Mouse (Mus musculus) embryonic facial prominence, embryonic 12.5 days (tissue): ENCODE measurements around the gene Ksr2. TPM values are rescaled to one million over a fixed set of nuclear protein-coding genes. Genes with fewer than 3 reads are reported as not detected.
"Not testable (repeated sequence)": the region's sequence is repeated elsewhere in the genome, so short reads cannot be mapped to it uniquely, and the experiment has no call there.

Source experiments
- ATAC-seq: fragments of 200-750 bp; cut with Nextera tagmentation; 2 replicates; pipeline ENCODE4 v1.8.0; 2017; ENCODE audit not compliant: insufficient number of reproducible peaks, insufficient read depth, low FRiP score, low TSS enrichment
- H3K27ac ChIP-seq: fragments of 300-500 bp; sonication (generic); 2 replicates; pipeline ENCODE4 v1.5.1; 2016; ENCODE audit warnings: mild to moderate bottlenecking
- H3K27me3 ChIP-seq: fragments of 300-500 bp; sonication (generic); 2 replicates; pipeline ENCODE4 v1.6.1; 2016; ENCODE audit warnings: mild to moderate bottlenecking, moderate library complexity
- H3K36me3 ChIP-seq: fragments of 300-500 bp; sonication (generic); 2 replicates; pipeline ENCODE4 v1.6.1; 2016; ENCODE audit warnings: mild to moderate bottlenecking
- H3K4me1 ChIP-seq: fragments of 300-500 bp; sonication (generic); 2 replicates; pipeline ENCODE4 v1.6.1; 2016
- H3K4me2 ChIP-seq: fragments of 300-500 bp; sonication (generic); replicated peaks from 2 replicates; pipeline ENCODE4 v1.6.1; 2016; ENCODE audit warnings: mild to moderate bottlenecking, moderate library complexity
- H3K4me3 ChIP-seq: fragments of 300-500 bp; sonication (generic); 2 replicates; pipeline ENCODE4 v1.5.1; 2016; ENCODE audit warnings: mild to moderate bottlenecking
- H3K9ac ChIP-seq: fragments of 300-500 bp; sonication (generic); 2 replicates; pipeline ENCODE4 v1.6.1; 2016; ENCODE audit warnings: mild to moderate bottlenecking, moderate library complexity
- H3K9me3 ChIP-seq: fragments of 300-500 bp; sonication (generic); 2 replicates; pipeline ENCODE4 v1.6.1; 2016; ENCODE audit warnings: mild to moderate bottlenecking, moderate library complexity
- WGBS: fragments of 180-500 bp; shearing (Covaris S2); methylation state at CpG from one replicate; pipeline ENCODE4 v1.1.7; 2016; 5-methylcytosine and 5-hydroxymethylcytosine counted together
- polyA plus RNA-seq: library from polyadenylated mRNA; unstranded; fragments of >200 nt; fragmentation: Nextera tagmentation; extraction: Ambion mirVana; gene quantifications from 2 replicates; pipeline ENCODE4 v1.2.1, GENCODE M21; 2016

The Ksr2 gene
- 0.41 and 0.68 TPM in 2 replicates for polyA plus RNA-seq

- Histone ChIP-seq H3K27me3 (peaks cover 62% of the 10 kb centered on the region), H3K4me3 (peak within 1 kb of the TSS; percentile 66), H3K4me2 (peak within 1 kb of the TSS; percentile 99), H3K36me3 (no peaks in the 10 kb centered on the region), H3K27ac (peak within 1 kb of the TSS; percentile 60), H3K4me1 (peaks cover 7% of the 10 kb centered on the region), H3K9ac (peak within 1 kb of the TSS; percentile 52), H3K9me3 (no peaks in the 10 kb centered on the region)
- under 1% methylated on average over 88 of the region's 89 CpGs for WGBS
- ATAC-seq: 0 out of 2 replicates have a peak, but pooled peaks have one; percentile 41
Measured at GRCm38 (mm10) chr5:117413507-117414501, at the start of gene Ksr2. Ksr2 (plus strand) TSS chr5:117414000.

- Histone ChIP-seq H3K4me2 (no peak overlapping the region), H3K27ac (no peak overlapping the region), H3K4me3 (no peak overlapping the region), H3K36me3 (peaks cover 36% of the 10 kb centered on the region), H3K4me1 (peaks cover 10% of the 10 kb centered on the region), H3K9ac (no peak overlapping the region), H3K9me3 (no peaks in the 10 kb centered on the region), H3K27me3 (no peaks in the 10 kb centered on the region)
- no peak for ATAC-seq
- 88% methylated on average over 3 of the region's 3 CpGs for WGBS
Measured at GRCm38 (mm10) chr5:117364821-117365220, 49.0 kb upstream of the Ksr2 start.

- Histone ChIP-seq H3K4me3 (no peak overlapping the region), H3K9ac (no peak overlapping the region), H3K27ac (no peak overlapping the region), H3K4me1 (no peaks in the 10 kb centered on the region), H3K27me3 (no peaks in the 10 kb centered on the region), H3K36me3 (peaks cover 46% of the 10 kb centered on the region), H3K9me3 (no peaks in the 10 kb centered on the region), H3K4me2 (no peak overlapping the region)
- no peak for ATAC-seq
- WGBS: 87% methylated on average over 13 of the region's 13 CpGs
Measured at GRCm38 (mm10) chr5:117365904-117366561, 47.8 kb upstream of the Ksr2 start.

GRCm38 (mm10) chr5:117367206-117367605, 46.6 kb upstream of the Ksr2 start:
- Histone ChIP-seq H3K4me1 (no peaks in the 10 kb centered on the region), H3K9ac (no peak overlapping the region), H3K27ac (no peak overlapping the region), H3K4me2 (no peak overlapping the region), H3K4me3 (no peak overlapping the region), H3K27me3 (no peaks in the 10 kb centered on the region), H3K9me3 (no peaks in the 10 kb centered on the region), H3K36me3 (peaks cover 57% of the 10 kb centered on the region)
- WGBS: 33% methylated on average over 8 of the region's 8 CpGs
- no peak for ATAC-seq

GRCm38 (mm10) chr5:117370592-117370991, 43.2 kb upstream of the Ksr2 start:
- Histone ChIP-seq H3K9me3 (no peaks in the 10 kb centered on the region), H3K4me1 (no peaks in the 10 kb centered on the region), H3K9ac (no peak overlapping the region), H3K4me2 (no peak overlapping the region), H3K4me3 (no peak overlapping the region), H3K27ac (no peak overlapping the region), H3K36me3 (peaks cover 63% of the 10 kb centered on the region), H3K27me3 (no peaks in the 10 kb centered on the region)
- 90% methylated on average over 10 of the region's 10 CpGs for WGBS
- ATAC-seq: no peak

- H3K4me1 ChIP-seq: no peaks in the 10 kb centered on the region
- 0 out of 2 replicates have a peak overlapping the region, but pooled peaks have one; percentile 4 for H3K27ac ChIP-seq
- 89% methylated on average over 9 of the region's 9 CpGs for WGBS
- no peak overlapping the region for H3K4me2 ChIP-seq
- H3K9ac ChIP-seq: no peak overlapping the region
- H3K9me3 ChIP-seq: no peaks in the 10 kb centered on the region
- no peaks in the 10 kb centered on the region for H3K27me3 ChIP-seq
- peaks cover 72% of the 10 kb centered on the region for H3K36me3 ChIP-seq
- no peak overlapping the region for H3K4me3 ChIP-seq
- no peak for ATAC-seq
Measured at GRCm38 (mm10) chr5:117373418-117373817, 40.4 kb upstream of the Ksr2 start.

GRCm38 (mm10) chr5:117374372-117375049, 39.3 kb upstream of the Ksr2 start:
- WGBS: 89% methylated on average over 7 of the region's 7 CpGs
- no peak overlapping the region for H3K27ac ChIP-seq
- H3K4me3 ChIP-seq: no peak overlapping the region
- peaks cover 75% of the 10 kb centered on the region for H3K36me3 ChIP-seq
- ATAC-seq: no peak
- H3K9ac ChIP-seq: no peak overlapping the region
- H3K27me3 ChIP-seq: no peaks in the 10 kb centered on the region
- H3K4me1 ChIP-seq: no peaks in the 10 kb centered on the region
- H3K4me2 ChIP-seq: no peak overlapping the region
- H3K9me3 ChIP-seq: no peaks in the 10 kb centered on the region

- ATAC-seq: no peak
- no peak overlapping the region for H3K4me3 ChIP-seq
- no peaks in the 10 kb centered on the region for H3K9me3 ChIP-seq
- H3K36me3 ChIP-seq: peaks cover 78% of the 10 kb centered on the region
- H3K4me1 ChIP-seq: no peaks in the 10 kb centered on the region
- no peaks in the 10 kb centered on the region for H3K27me3 ChIP-seq
- WGBS: 75% methylated on average over 11 of the region's 11 CpGs
- no peak overlapping the region for H3K9ac ChIP-seq
- no peak overlapping the region for H3K4me2 ChIP-seq
- H3K27ac ChIP-seq: no peak overlapping the region
Measured at GRCm38 (mm10) chr5:117376331-117376761, 37.5 kb upstream of the Ksr2 start.

- H3K27ac ChIP-seq, H3K4me1 ChIP-seq, H3K4me3 ChIP-seq, ATAC-seq, H3K9me3 ChIP-seq, H3K4me2 ChIP-seq, H3K9ac ChIP-seq, H3K27me3 ChIP-seq: not testable (repeated sequence)
- WGBS: 92% methylated on average over 14 of the region's 14 CpGs
- peaks cover 78% of the 10 kb centered on the region for H3K36me3 ChIP-seq
Measured at GRCm38 (mm10) chr5:117377731-117378130, 36.1 kb upstream of the Ksr2 start.

GRCm38 (mm10) chr5:117380199-117380598, 33.6 kb upstream of the Ksr2 start:
- Histone ChIP-seq H3K27ac (no peak overlapping the region), H3K4me3 (no peak overlapping the region), H3K9ac (no peak overlapping the region), H3K36me3 (peaks cover 87% of the 10 kb centered on the region), H3K4me1 (no peaks in the 10 kb centered on the region), H3K4me2 (no peak overlapping the region), H3K9me3 (no peaks in the 10 kb centered on the region), H3K27me3 (no peaks in the 10 kb centered on the region)
- WGBS: 90% methylated on average over 4 of the region's 4 CpGs
- no peak for ATAC-seq

- Histone ChIP-seq H3K9ac (no peak overlapping the region), H3K36me3 (peaks cover 75% of the 10 kb centered on the region), H3K4me1 (no peaks in the 10 kb centered on the region), H3K27ac (no peak overlapping the region), H3K27me3 (no peaks in the 10 kb centered on the region), H3K4me2 (no peak overlapping the region), H3K4me3 (no peak overlapping the region), H3K9me3 (no peaks in the 10 kb centered on the region)
- no peak for ATAC-seq
- WGBS: 90% methylated on average over 7 of the region's 7 CpGs
Measured at GRCm38 (mm10) chr5:117381785-117382184, 32.0 kb upstream of the Ksr2 start.
